Mouse (Mus musculus) embryonic facial prominence, embryonic 15.5 days (tissue): Measurements from ENCODE around the gene Slc16a14. TPM values are rescaled to one million over a fixed set of nuclear protein-coding genes. Genes with fewer than 3 reads are reported as not detected.

Source experiments
- ATAC-seq: fragments of 200-750 bp; cut with Nextera tagmentation; 2 replicates; pipeline ENCODE4 v1.8.0; 2017; ENCODE audit warnings: low read depth, moderate TSS enrichment; ENCODE audit not compliant: insufficient number of reproducible peaks, low FRiP score, low TSS enrichment
- H3K27ac ChIP-seq: fragments of 300-500 bp; sonication (generic); replicated peaks from 2 replicates; pipeline ENCODE4 v1.5.1; 2015; ENCODE audit warnings: mild to moderate bottlenecking, inconsistent platforms
- H3K27me3 ChIP-seq: fragments of 300-500 bp; sonication (generic); 2 replicates; pipeline ENCODE4 v1.6.1; 2015; ENCODE audit warnings: inconsistent platforms
- H3K36me3 ChIP-seq: fragments of 300-500 bp; sonication (generic); 2 replicates; pipeline ENCODE4 v1.6.1; 2015; ENCODE audit warnings: mild to moderate bottlenecking, inconsistent platforms
- H3K4me1 ChIP-seq: fragments of 300-500 bp; sonication (generic); 2 replicates; pipeline ENCODE4 v1.6.1; 2015; ENCODE audit warnings: inconsistent platforms
- H3K4me2 ChIP-seq: fragments of 300-500 bp; sonication (generic); replicated peaks from 2 replicates; pipeline ENCODE4 v1.6.1; 2015; ENCODE audit warnings: mild to moderate bottlenecking, inconsistent platforms
- H3K4me3 ChIP-seq: fragments of 300-500 bp; sonication (generic); replicated peaks from 2 replicates; pipeline ENCODE4 v1.5.1; 2015; ENCODE audit warnings: mild to moderate bottlenecking, inconsistent platforms
- H3K9ac ChIP-seq: fragments of 300-500 bp; sonication (generic); 2 replicates; pipeline ENCODE4 v1.6.1; 2015; ENCODE audit warnings: inconsistent platforms
- H3K9me3 ChIP-seq: fragments of 300-500 bp; sonication (generic); replicated peaks from 2 replicates; pipeline ENCODE4 v1.6.1; 2016; ENCODE audit warnings: inconsistent platforms
- WGBS: fragments of 180-500 bp; shearing (Covaris S2); methylation state at CpG from one replicate; pipeline ENCODE4 v1.1.7; 2015; 5-methylcytosine and 5-hydroxymethylcytosine counted together
- polyA plus RNA-seq: library from polyadenylated mRNA; unstranded; fragments of >200 nt; fragmentation: Nextera tagmentation; extraction: Ambion mirVana; gene quantifications from 2 replicates; pipeline ENCODE4 v1.2.1, GENCODE M21; 2015

The Slc16a14 gene
- polyA plus RNA-seq, 1 experiment from 2014 or later = 0.51 TPM

- Histone ChIP-seq H3K4me1 (no peaks in the 10 kb centered on the region), H3K36me3 (no peaks in the 10 kb centered on the region), H3K4me3 (no peak overlapping the region), H3K27me3 (no peaks in the 10 kb centered on the region), H3K9me3 (no peaks in the 10 kb centered on the region), H3K9ac (no peak overlapping the region), H3K27ac (no peak overlapping the region), H3K4me2 (no peak overlapping the region)
- ATAC-seq = no peak
- 47% methylated on average over 8 of the region's 8 CpGs for WGBS
These were observed 24.6 kb downstream of the Slc16a14 start for GRCm38 (mm10) chr1:84910177-84910804.

- H3K9me3 ChIP-seq = no peaks in the 10 kb centered on the region
- H3K4me3 ChIP-seq = no peak overlapping the region
- no peak overlapping the region for H3K27ac ChIP-seq
- H3K27me3 ChIP-seq = no peaks in the 10 kb centered on the region
- H3K4me1 ChIP-seq = no peaks in the 10 kb centered on the region
- H3K36me3 ChIP-seq = no peaks in the 10 kb centered on the region
- ATAC-seq = no peak
- WGBS = 44% methylated on average over 2 of the region's 2 CpGs
- H3K9ac ChIP-seq = no peak overlapping the region
- no peak overlapping the region for H3K4me2 ChIP-seq
These were observed 30.5 kb downstream of the Slc16a14 start for GRCm38 (mm10) chr1:84904467-84904866.

- H3K27ac ChIP-seq = no peak overlapping the region
- WGBS = 91% methylated on average over 6 of the region's 6 CpGs
- H3K9ac ChIP-seq = no peak overlapping the region
- H3K9me3 ChIP-seq = no peaks in the 10 kb centered on the region
- no peaks in the 10 kb centered on the region for H3K36me3 ChIP-seq
- no peak overlapping the region for H3K4me3 ChIP-seq
- no peak overlapping the region for H3K4me2 ChIP-seq
- H3K4me1 ChIP-seq = no peaks in the 10 kb centered on the region
- no peak for ATAC-seq
- H3K27me3 ChIP-seq = no peaks in the 10 kb centered on the region
These were observed 35.8 kb downstream of the Slc16a14 start for GRCm38 (mm10) chr1:84899156-84899555.

- 83% methylated on average over 6 of the region's 6 CpGs for WGBS
- Histone ChIP-seq H3K9ac (no peak overlapping the region), H3K27ac (no peak overlapping the region), H3K36me3 (no peaks in the 10 kb centered on the region), H3K4me3 (no peak overlapping the region), H3K27me3 (no peaks in the 10 kb centered on the region), H3K9me3 (no peaks in the 10 kb centered on the region), H3K4me2 (no peak overlapping the region), H3K4me1 (no peaks in the 10 kb centered on the region)
- ATAC-seq = no peak
These were observed 37.6 kb downstream of the Slc16a14 start for GRCm38 (mm10) chr1:84897364-84897763.

GRCm38 (mm10) chr1:84891746-84892145 is 43.2 kb downstream of the Slc16a14 start:
- WGBS = 85% methylated on average over 9 of the region's 9 CpGs
- Histone ChIP-seq H3K36me3 (no peaks in the 10 kb centered on the region), H3K4me3 (no peak overlapping the region), H3K4me2 (no peak overlapping the region), H3K27me3 (no peaks in the 10 kb centered on the region), H3K9me3 (no peaks in the 10 kb centered on the region), H3K9ac (no peak overlapping the region), H3K4me1 (no peaks in the 10 kb centered on the region), H3K27ac (no peak overlapping the region)
- ATAC-seq = no peak

- no peaks in the 10 kb centered on the region for H3K27me3 ChIP-seq
- no peak overlapping the region for H3K4me3 ChIP-seq
- no peaks in the 10 kb centered on the region for H3K4me1 ChIP-seq
- H3K9ac ChIP-seq = no peak overlapping the region
- H3K4me2 ChIP-seq = no peak overlapping the region
- no peaks in the 10 kb centered on the region for H3K36me3 ChIP-seq
- H3K27ac ChIP-seq = no peak overlapping the region
- ATAC-seq = no peak
- 65% methylated on average over 7 of the region's 7 CpGs for WGBS
- H3K9me3 ChIP-seq = no peaks in the 10 kb centered on the region
These were observed 44.4 kb downstream of the Slc16a14 start for GRCm38 (mm10) chr1:84890503-84890902.

- Histone ChIP-seq H3K9me3 (no peaks in the 10 kb centered on the region), H3K4me2 (no peak overlapping the region), H3K36me3 (no peaks in the 10 kb centered on the region), H3K4me3 (no peak overlapping the region), H3K4me1 (no peaks in the 10 kb centered on the region), H3K27me3 (no peaks in the 10 kb centered on the region), H3K9ac (no peak overlapping the region), H3K27ac (no peak overlapping the region)
- no peak for ATAC-seq
- WGBS = 15% methylated on average over 7 of the region's 7 CpGs
These were observed 44.9 kb downstream of the Slc16a14 start for GRCm38 (mm10) chr1:84890005-84890393.

- Histone ChIP-seq H3K4me3 (no peak overlapping the region), H3K4me2 (no peak overlapping the region), H3K9me3 (no peaks in the 10 kb centered on the region), H3K27ac (no peak overlapping the region), H3K36me3 (no peaks in the 10 kb centered on the region), H3K27me3 (no peaks in the 10 kb centered on the region), H3K4me1 (no peaks in the 10 kb centered on the region), H3K9ac (no peak overlapping the region)
- WGBS = 59% methylated on average over 8 of the region's 8 CpGs
- no peak for ATAC-seq
These were observed 45.5 kb downstream of the Slc16a14 start for GRCm38 (mm10) chr1:84889330-84890004.

- Histone ChIP-seq H3K9me3 (no peaks in the 10 kb centered on the region), H3K27me3 (no peaks in the 10 kb centered on the region), H3K27ac (no peak overlapping the region), H3K4me1 (no peaks in the 10 kb centered on the region), H3K4me2 (no peak overlapping the region), H3K36me3 (no peaks in the 10 kb centered on the region), H3K9ac (no peak overlapping the region), H3K4me3 (no peak overlapping the region)
- no peak for ATAC-seq
- 90% methylated on average over 6 of the region's 6 CpGs for WGBS
These were observed 49.0 kb downstream of the Slc16a14 start for GRCm38 (mm10) chr1:84885921-84886320.

- no peak for ATAC-seq
- no peaks in the 10 kb centered on the region for H3K36me3 ChIP-seq
- H3K27ac ChIP-seq = no peak overlapping the region
- no peak overlapping the region for H3K4me2 ChIP-seq
- no peak overlapping the region for H3K4me3 ChIP-seq
- H3K4me1 ChIP-seq = no peaks in the 10 kb centered on the region
- H3K9ac ChIP-seq = no peak overlapping the region
- H3K9me3 ChIP-seq = no peaks in the 10 kb centered on the region
- 72% methylated on average over 3 of the region's 3 CpGs for WGBS
- H3K27me3 ChIP-seq = no peaks in the 10 kb centered on the region
These were observed 49.8 kb downstream of the Slc16a14 start for GRCm38 (mm10) chr1:84885174-84885573.

- H3K4me3 ChIP-seq = no peak overlapping the region
- ATAC-seq = no peak
- WGBS = 58% methylated on average over 4 of the region's 4 CpGs
These were observed 51.0 kb downstream of the Slc16a14 start for GRCm38 (mm10) chr1:84883889-84884288.

GRCm38 (mm10) chr1:84882937-84883336 is 52.0 kb downstream of the Slc16a14 start:
- Histone ChIP-seq H3K9ac (no peak overlapping the region), H3K27ac (no peak overlapping the region), H3K4me1 (no peaks in the 10 kb centered on the region), H3K9me3 (no peaks in the 10 kb centered on the region), H3K4me2 (no peak overlapping the region), H3K4me3 (no peak overlapping the region), H3K36me3 (no peaks in the 10 kb centered on the region), H3K27me3 (no peaks in the 10 kb centered on the region)
- WGBS = 86% methylated on average over 4 of the region's 4 CpGs
- no peak for ATAC-seq

More at GRCm38 (mm10) chr1:84883889-84884288, 51.0 kb downstream of the Slc16a14 start:
- Histone ChIP-seq H3K27me3 (no peaks in the 10 kb centered on the region), H3K9ac (no peak overlapping the region), H3K9me3 (no peaks in the 10 kb centered on the region), H3K4me2 (no peak overlapping the region), H3K27ac (no peak overlapping the region), H3K4me1 (no peaks in the 10 kb centered on the region), H3K36me3 (no peaks in the 10 kb centered on the region)
